Mouse (Mus musculus): ENCODE results near the gene Shkbp1.

DNA sequence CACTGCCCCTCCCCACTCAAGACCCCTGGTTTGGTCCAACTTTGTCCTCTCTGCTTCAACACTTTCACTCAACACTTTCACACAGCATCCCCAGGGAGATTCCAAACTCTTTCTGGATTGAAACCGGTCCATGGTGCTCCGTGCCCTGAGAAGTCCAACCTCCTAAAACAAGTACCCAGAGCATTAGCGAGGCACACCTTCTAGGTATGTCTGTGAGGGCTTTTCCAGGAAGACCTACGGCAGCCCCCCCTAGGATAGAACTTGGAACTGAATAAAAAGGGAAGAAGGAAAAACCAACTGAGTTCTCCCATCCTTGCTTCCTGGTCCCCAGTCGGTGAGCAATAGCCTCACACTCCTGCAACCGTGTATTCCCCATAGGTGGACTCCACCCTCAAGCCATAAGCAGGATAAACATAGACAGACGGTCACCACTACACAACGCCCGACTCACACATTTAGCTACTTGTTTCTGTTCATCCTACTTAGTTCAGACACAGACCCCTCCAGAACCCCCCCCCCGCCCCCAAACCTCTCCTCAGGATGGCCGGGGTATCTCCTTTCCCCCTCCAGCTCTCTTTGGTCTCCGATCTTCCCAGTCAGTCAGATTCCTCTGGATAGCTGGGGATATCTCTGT is 44.1 kb downstream of the Shkbp1 start:
- TF ChIP-seq POLR2A (IDR thresholded peaks at IDR 0.05; ENCODE audit: borderline replicate concordance, low read depth, low read length) (no peak), CTCF (IDR thresholded peaks at IDR 0.05; ENCODE audit: low read depth, low read length) (no peak)
